Mouse (Mus musculus): ENCODE data around the gene Csn3. TPM values are rescaled to one million over a fixed set of nuclear protein-coding genes. Genes with fewer than 3 reads are reported as not detected.

Gene Csn3
- not detected for total RNA-seq (2021)

DNA sequence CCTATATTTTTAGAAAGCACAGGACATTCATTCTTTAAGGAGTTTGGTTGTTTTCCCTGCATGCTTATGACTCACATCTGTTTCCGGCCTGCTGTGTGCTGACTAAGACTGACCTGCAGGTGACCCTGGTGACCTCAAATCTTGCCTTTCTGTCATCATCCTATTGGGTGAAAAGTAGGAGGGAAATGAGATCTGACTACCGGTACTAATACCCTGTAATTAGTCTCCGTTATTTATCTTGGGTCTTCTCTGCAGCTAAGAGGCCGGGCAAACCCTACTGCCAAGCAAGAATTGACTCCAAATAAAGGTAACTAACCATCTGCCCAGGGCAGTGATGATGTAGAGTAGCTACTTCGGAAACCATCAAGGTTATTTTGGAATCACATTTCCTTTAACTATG lies at the start of gene Csn3:
Gene Csn3 (plus strand): TSS at position 208 of the 400 bp plus-strand sequence.
- DNase-seq: no peak

DNA sequence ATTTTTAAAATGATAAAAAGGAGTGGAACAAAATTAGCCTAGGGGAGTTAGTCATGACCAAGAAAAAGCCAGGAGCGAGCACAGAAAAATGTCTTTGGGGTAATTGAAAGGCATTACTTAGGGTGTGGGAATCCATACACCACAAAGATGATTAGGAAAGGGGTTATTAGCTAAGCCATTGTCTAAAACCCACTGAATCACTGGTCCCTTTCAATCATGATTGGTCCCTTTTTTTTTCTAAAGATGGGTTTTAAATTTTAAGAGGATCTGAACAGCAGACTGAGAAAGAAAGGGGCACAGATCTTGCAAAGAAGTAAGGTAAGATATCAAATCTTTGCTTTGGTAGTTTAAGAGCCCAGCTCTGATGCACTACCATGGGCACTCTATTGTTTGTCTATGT lies 40.6 kb upstream of the Csn3 start, which contains the start of gene Odam:
Gene Odam (plus strand): TSS at position 301 of the 400 bp plus-strand sequence.
- DNase-seq: no peak

DNA sequence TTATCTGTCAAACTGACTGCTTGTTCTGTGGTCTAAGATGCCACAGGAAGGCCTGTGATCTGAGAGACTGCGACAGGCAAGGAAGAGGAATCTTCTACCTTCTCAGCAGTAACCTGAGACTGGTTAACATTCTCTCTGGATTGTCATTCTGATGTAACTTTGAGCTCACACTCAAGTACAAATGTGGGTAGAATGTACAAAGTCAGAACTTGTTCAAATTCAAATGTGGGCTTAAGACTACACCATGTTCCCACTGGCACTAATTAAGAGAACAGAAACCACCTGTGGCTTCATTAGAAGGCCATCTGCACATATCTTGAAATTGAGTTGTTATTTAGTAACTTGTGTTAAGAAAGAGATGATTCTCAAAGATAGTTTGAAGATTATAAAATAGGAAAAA lies 6.2 kb downstream of the Csn3 start:
- no peak for DNase-seq

DNA sequence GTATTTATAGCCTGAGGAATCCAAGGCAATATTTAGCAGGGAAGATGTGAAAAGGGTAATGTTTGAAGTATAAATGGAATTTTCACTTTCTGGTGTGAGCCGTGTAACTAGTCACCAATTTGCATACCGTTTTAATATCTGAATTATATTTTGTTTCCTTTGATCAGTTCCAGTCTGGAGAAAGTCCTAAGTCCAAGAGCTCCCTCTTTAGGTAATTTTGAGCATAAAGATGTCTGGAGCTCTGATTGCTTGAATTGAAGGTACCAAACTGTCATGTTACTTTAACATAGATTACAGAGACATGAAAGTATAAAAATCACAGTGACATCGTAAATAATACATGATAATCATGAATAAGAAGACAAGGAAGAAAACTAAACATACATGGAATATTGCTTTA lies 15.4 kb downstream of the Csn3 start:
- no peak for DNase-seq

DNA sequence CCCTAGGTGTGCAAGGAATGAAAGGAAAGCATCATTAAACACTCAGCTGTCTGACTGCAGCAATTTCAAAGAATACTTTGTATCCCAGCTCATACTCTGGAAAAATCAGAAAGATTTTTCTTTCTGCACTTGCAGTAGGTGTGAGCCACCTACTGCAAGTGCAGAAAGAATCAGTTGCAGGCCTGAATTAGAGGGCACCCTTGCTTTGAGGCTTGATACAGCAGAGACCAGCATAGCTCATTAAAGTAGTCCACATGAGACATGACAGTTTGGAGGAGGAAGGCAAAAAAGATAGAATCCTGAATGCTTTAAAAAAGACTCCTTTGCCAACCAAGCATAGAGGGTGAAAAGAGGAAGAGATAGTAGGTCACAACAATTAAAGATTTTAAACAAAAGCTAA lies 17.1 kb downstream of the Csn3 start:
- no peak for DNase-seq

DNA sequence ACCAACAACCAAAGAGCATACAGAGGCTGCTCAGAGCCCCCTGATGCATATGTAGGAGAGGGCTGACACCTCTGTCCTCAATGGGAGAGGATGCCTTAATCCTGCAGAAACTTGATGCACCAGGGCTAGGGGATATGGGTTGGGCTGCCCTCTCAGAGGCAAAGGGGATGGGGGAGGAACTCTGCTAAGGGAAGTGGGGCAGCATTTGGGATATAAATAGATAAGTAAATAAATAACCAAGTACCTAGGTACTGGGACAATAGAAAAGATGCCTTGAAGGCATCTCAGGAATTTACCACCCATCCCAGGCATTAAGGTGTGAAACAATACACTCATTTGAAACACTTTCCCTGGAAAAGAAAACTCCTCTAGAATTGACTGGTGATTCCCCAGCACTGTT lies 26.5 kb downstream of the Csn3 start:
- DNase-seq: no peak

DNA sequence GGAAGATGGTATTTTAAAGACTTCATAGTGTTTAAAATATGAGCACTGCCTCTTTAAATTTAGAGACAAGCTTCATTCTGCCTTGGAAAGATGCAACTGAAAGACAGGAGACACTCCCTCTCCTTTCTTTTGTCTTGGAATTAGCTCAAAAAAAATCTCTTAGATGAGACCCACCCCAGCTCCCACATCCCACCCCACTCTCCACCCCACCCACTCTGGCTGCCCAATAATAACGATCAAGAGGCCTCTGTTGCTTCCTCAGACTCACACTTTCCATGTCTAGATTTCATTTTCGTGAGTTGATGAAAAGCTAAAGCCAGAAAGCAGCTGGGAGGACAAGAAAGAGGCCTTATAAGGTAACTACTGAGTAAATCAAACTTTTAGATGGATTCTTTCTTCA lies 43.8 kb downstream of the Csn3 start, which contains the start of the genes 2310003L06Rik and Gm28434:
Gene 2310003L06Rik (plus strand): TSS at position 259 of the 400 bp plus-strand sequence.
Gene Gm28434 (plus strand): TSS at position 317 of the 400 bp plus-strand sequence.
- DNase-seq: no peak

DNA sequence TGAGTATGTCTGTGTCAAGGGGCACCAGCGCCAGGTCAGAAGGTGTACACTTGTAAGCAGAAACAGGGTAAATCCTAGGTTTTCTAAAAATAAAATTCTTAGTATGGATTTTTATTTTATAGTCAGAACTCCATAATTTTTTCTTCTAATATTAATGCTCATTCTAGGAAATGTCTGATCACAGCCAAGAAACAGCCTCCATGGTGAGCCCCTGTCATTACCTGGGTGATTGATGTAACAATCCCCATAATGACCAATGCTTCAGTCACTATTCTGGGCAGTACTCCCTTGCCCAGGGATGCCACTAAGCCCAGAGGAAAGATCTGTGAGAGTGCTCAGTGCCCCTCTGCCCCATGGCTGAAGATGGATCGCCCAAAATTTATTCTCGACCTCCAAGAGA lies 53.8 kb downstream of the Csn3 start, which contains the start of gene Cabs1:
Gene Cabs1 (plus strand): TSS at position 301 of the 400 bp plus-strand sequence.
- no peak for DNase-seq

Other genes with a start within 250 kb of the Csn3 start
- not detected for gene Csn2, start 225.9 kb upstream of the Csn3 start, total RNA-seq (2021)
- not detected for gene Csn1s2a, start 151.0 kb upstream of the Csn3 start, total RNA-seq (2021)
- gene Csn1s2b, start 117.5 kb upstream of the Csn3 start, total RNA-seq (2021): not detected
- gene Prr27, start 99.9 kb upstream of the Csn3 start, total RNA-seq (2021): not detected
- gene Odam, start 40.5 kb upstream of the Csn3 start, total RNA-seq (2021): not detected
- gene 2310003L06Rik, start 43.9 kb downstream of the Csn3 start, total RNA-seq (2021): not detected
- gene Gm28434, start 43.9 kb downstream of the Csn3 start, total RNA-seq (2021): not detected
- not detected for gene Cabs1, start 53.9 kb downstream of the Csn3 start, total RNA-seq (2021)
- not detected for gene Smr3a, start 77.0 kb downstream of the Csn3 start, total RNA-seq (2021)
- gene Smr2, start 161.0 kb downstream of the Csn3 start, total RNA-seq (2021): not detected
- gene Gm11116, start 186.0 kb downstream of the Csn3 start, total RNA-seq (2021): not detected
- gene Gm11115, start 228.5 kb downstream of the Csn3 start, total RNA-seq (2021): not detected